Mouse (Mus musculus) embryonic facial prominence, embryonic 15.5 days (tissue): ENCODE data around the gene Olfr1287. TPM values are rescaled to one million over a fixed set of nuclear protein-coding genes. Genes with fewer than 3 reads are reported as not detected.

Experiments
- ATAC-seq: fragments of 200-750 bp; cut with Nextera tagmentation; 2 replicates; pipeline ENCODE4 v1.8.0; 2017; ENCODE audit warnings: low read depth, moderate TSS enrichment; ENCODE audit not compliant: insufficient number of reproducible peaks, low FRiP score, low TSS enrichment
- H3K27ac ChIP-seq: fragments of 300-500 bp; sonication (generic); replicated peaks from 2 replicates; pipeline ENCODE4 v1.5.1; 2015; ENCODE audit warnings: mild to moderate bottlenecking, inconsistent platforms
- H3K27me3 ChIP-seq: fragments of 300-500 bp; sonication (generic); 2 replicates; pipeline ENCODE4 v1.6.1; 2015; ENCODE audit warnings: inconsistent platforms
- H3K36me3 ChIP-seq: fragments of 300-500 bp; sonication (generic); 2 replicates; pipeline ENCODE4 v1.6.1; 2015; ENCODE audit warnings: mild to moderate bottlenecking, inconsistent platforms
- H3K4me1 ChIP-seq: fragments of 300-500 bp; sonication (generic); 2 replicates; pipeline ENCODE4 v1.6.1; 2015; ENCODE audit warnings: inconsistent platforms
- H3K4me2 ChIP-seq: fragments of 300-500 bp; sonication (generic); replicated peaks from 2 replicates; pipeline ENCODE4 v1.6.1; 2015; ENCODE audit warnings: mild to moderate bottlenecking, inconsistent platforms
- H3K4me3 ChIP-seq: fragments of 300-500 bp; sonication (generic); replicated peaks from 2 replicates; pipeline ENCODE4 v1.5.1; 2015; ENCODE audit warnings: mild to moderate bottlenecking, inconsistent platforms
- H3K9ac ChIP-seq: fragments of 300-500 bp; sonication (generic); 2 replicates; pipeline ENCODE4 v1.6.1; 2015; ENCODE audit warnings: inconsistent platforms
- H3K9me3 ChIP-seq: fragments of 300-500 bp; sonication (generic); replicated peaks from 2 replicates; pipeline ENCODE4 v1.6.1; 2016; ENCODE audit warnings: inconsistent platforms
- WGBS: fragments of 180-500 bp; shearing (Covaris S2); methylation state at CpG from one replicate; pipeline ENCODE4 v1.1.7; 2015; 5-methylcytosine and 5-hydroxymethylcytosine counted together
- polyA plus RNA-seq: library from polyadenylated mRNA; unstranded; fragments of >200 nt; fragmentation: Nextera tagmentation; extraction: Ambion mirVana; gene quantifications from 2 replicates; pipeline ENCODE4 v1.2.1, GENCODE M21; 2015

The Olfr1287 gene
- not detected in 2 replicates for polyA plus RNA-seq

- no peaks in the 10 kb centered on the region for H3K36me3 ChIP-seq
These were observed at the start of gene Olfr1287 for GRCm38 (mm10) chr2:111448842-111449241. TSS of gene Olfr1287 (plus strand) at chr2:111449142.

GRCm38 (mm10) chr2:111422931-111423330, 26.0 kb upstream of the Olfr1287 start, which contains the start of gene Olfr1286:
TSS of gene Olfr1286 (minus strand) at chr2:111423115.
- Histone ChIP-seq H3K9ac (no peak within 1 kb of the TSS), H3K4me1 (no peaks in the 10 kb centered on the region), H3K36me3 (no peaks in the 10 kb centered on the region), H3K9me3 (no peaks in the 10 kb centered on the region), H3K27me3 (no peaks in the 10 kb centered on the region), H3K4me2 (no peak within 1 kb of the TSS), H3K4me3 (no peak within 1 kb of the TSS), H3K27ac (no peak within 1 kb of the TSS)
- no peak for ATAC-seq
- 28% methylated on average over 1 of the region's 1 CpGs for WGBS

More at GRCm38 (mm10) chr2:111448842-111449241, at the start of gene Olfr1287:
- Histone ChIP-seq H3K9ac (no peak within 1 kb of the TSS), H3K4me2 (no peak within 1 kb of the TSS), H3K4me3 (no peak within 1 kb of the TSS), H3K27me3 (no peaks in the 10 kb centered on the region), H3K27ac (no peak within 1 kb of the TSS), H3K4me1 (no peaks in the 10 kb centered on the region), H3K9me3 (no peaks in the 10 kb centered on the region)
- no peak for ATAC-seq
- 78% methylated on average over 1 of the region's 1 CpGs for WGBS

- no peaks in the 10 kb centered on the region for H3K27me3 ChIP-seq
- H3K9me3 ChIP-seq = no peaks in the 10 kb centered on the region
- H3K36me3 ChIP-seq = no peaks in the 10 kb centered on the region
- no peak within 1 kb of the TSS for H3K27ac ChIP-seq
- no peak within 1 kb of the TSS for H3K4me3 ChIP-seq
- no peak within 1 kb of the TSS for H3K4me2 ChIP-seq
- H3K4me1 ChIP-seq = no peaks in the 10 kb centered on the region
- ATAC-seq = no peak
- 89% methylated on average over 1 of the region's 1 CpGs for WGBS
- H3K9ac ChIP-seq = no peak within 1 kb of the TSS
These were observed 24.9 kb downstream of the Olfr1287 start, which contains the start of gene Olfr1288 for GRCm38 (mm10) chr2:111473801-111474200. TSS of gene Olfr1288 (plus strand) at chr2:111474101.

GRCm38 (mm10) chr2:111480519-111480918, 31.6 kb downstream of the Olfr1287 start, which contains the start of gene Olfr1289:
TSS of gene Olfr1289 (plus strand) at chr2:111480819.
- Histone ChIP-seq H3K27me3 (no peaks in the 10 kb centered on the region), H3K9me3 (no peaks in the 10 kb centered on the region), H3K4me2 (no peak within 1 kb of the TSS), H3K4me3 (no peak within 1 kb of the TSS), H3K9ac (no peak within 1 kb of the TSS), H3K27ac (no peak within 1 kb of the TSS), H3K4me1 (no peaks in the 10 kb centered on the region), H3K36me3 (no peaks in the 10 kb centered on the region)
- no peak for ATAC-seq
- WGBS = 69% methylated on average over 1 of the region's 1 CpGs

- no peak within 1 kb of the TSS for H3K4me3 ChIP-seq
- no peaks in the 10 kb centered on the region for H3K36me3 ChIP-seq
- H3K4me1 ChIP-seq = no peaks in the 10 kb centered on the region
- no peak within 1 kb of the TSS for H3K4me2 ChIP-seq
- H3K27ac ChIP-seq = no peak within 1 kb of the TSS
- no peaks in the 10 kb centered on the region for H3K9me3 ChIP-seq
- no peaks in the 10 kb centered on the region for H3K27me3 ChIP-seq
- no peak for ATAC-seq
- 75% methylated on average over 5 of the region's 5 CpGs for WGBS
- no peak within 1 kb of the TSS for H3K9ac ChIP-seq
These were observed 44.8 kb downstream of the Olfr1287 start, which contains the start of gene Olfr1290 for GRCm38 (mm10) chr2:111493729-111494128. TSS of gene Olfr1290 (minus strand) at chr2:111493829.

GRCm38 (mm10) chr2:111496880-111497279, 47.9 kb downstream of the Olfr1287 start, which contains the start of gene Olfr1291-ps1:
TSS of gene Olfr1291-ps1 (plus strand) at chr2:111497180.
- Histone ChIP-seq H3K4me2 (no peak within 1 kb of the TSS), H3K4me3 (no peak within 1 kb of the TSS), H3K27me3 (no peaks in the 10 kb centered on the region), H3K9me3 (no peaks in the 10 kb centered on the region), H3K27ac (no peak within 1 kb of the TSS), H3K9ac (no peak within 1 kb of the TSS), H3K36me3 (no peaks in the 10 kb centered on the region), H3K4me1 (no peaks in the 10 kb centered on the region)
- ATAC-seq = no peak
- 83% methylated on average over 3 of the region's 3 CpGs for WGBS

Other genes starting within 250 kb of the Olfr1287 start
- 0.12 TPM in 1 of 2 replicates, not detected in the other for gene 4930430A15Rik, start 219.5 kb upstream of the Olfr1287 start, polyA plus RNA-seq
- not detected in 2 replicates for gene Olfr1275, start 213.9 kb upstream of the Olfr1287 start, polyA plus RNA-seq
- not detected in 2 replicates for gene Olfr1276, start 194.6 kb upstream of the Olfr1287 start, polyA plus RNA-seq
- not detected in 2 replicates for gene Olfr1277, start 175.0 kb upstream of the Olfr1287 start, polyA plus RNA-seq
- gene Olfr1278, start 159.0 kb upstream of the Olfr1287 start, polyA plus RNA-seq = not detected in 2 replicates
- not detected in 2 replicates for gene Olfr1279, start 148.5 kb upstream of the Olfr1287 start, polyA plus RNA-seq
- gene Olfr1280, start 135.1 kb upstream of the Olfr1287 start, polyA plus RNA-seq = not detected in 2 replicates
- gene Olfr1281, start 122.6 kb upstream of the Olfr1287 start, polyA plus RNA-seq = not detected in 2 replicates
- not detected in 2 replicates for gene Olfr1282, start 113.1 kb upstream of the Olfr1287 start, polyA plus RNA-seq
- not detected in 2 replicates for gene Olfr1283, start 82.4 kb upstream of the Olfr1287 start, polyA plus RNA-seq
- gene Olfr1284, start 73.6 kb upstream of the Olfr1287 start, polyA plus RNA-seq = not detected in 2 replicates
- not detected in 2 replicates for gene Olfr1286, start 26.0 kb upstream of the Olfr1287 start, polyA plus RNA-seq
- not detected in 2 replicates for gene Olfr1288, start 25.0 kb downstream of the Olfr1287 start, polyA plus RNA-seq
- gene Olfr1289, start 31.7 kb downstream of the Olfr1287 start, polyA plus RNA-seq = not detected in 2 replicates
- gene Olfr1290, start 44.7 kb downstream of the Olfr1287 start, polyA plus RNA-seq = not detected in 2 replicates
- 0.04 TPM in 1 of 2 replicates, not detected in the other for gene Olfr1291-ps1, start 48.0 kb downstream of the Olfr1287 start, polyA plus RNA-seq
- gene Olfr1293-ps, start 76.1 kb downstream of the Olfr1287 start, polyA plus RNA-seq = not detected in 2 replicates
- gene Olfr1294, start 91.1 kb downstream of the Olfr1287 start, polyA plus RNA-seq = not detected in 2 replicates
- not detected in 2 replicates for gene Olfr1295, start 120.5 kb downstream of the Olfr1287 start, polyA plus RNA-seq
- 0.12 TPM in 1 of 2 replicates, not detected in the other for gene Olfr1297, start 177.4 kb downstream of the Olfr1287 start, polyA plus RNA-seq
- not detected in 2 replicates for gene Olfr1298, start 200.1 kb downstream of the Olfr1287 start, polyA plus RNA-seq
- not detected in 2 replicates for gene Olfr1299, start 212.3 kb downstream of the Olfr1287 start, polyA plus RNA-seq